Mouse (Mus musculus): Measurements from ENCODE around the gene Rrbp1. TPM values are rescaled to one million over a fixed set of nuclear protein-coding genes. Genes with fewer than 3 reads are reported as not detected.

Rrbp1 gene
- polyA plus RNA-seq, 1 experiment from 2014 or later: 31.4 TPM

- Histone ChIP-seq H3K9ac (ENCODE audit: low read length) (peak overlapping the region; percentile 77), H3K27ac (ENCODE audit: low read depth, low read length) (no peak overlapping the region), H3K36me3 (ENCODE audit: control insufficient read depth, insufficient read depth, low read length) (no peaks in the 10 kb centered on the region), H3K4me2 (peak overlapping the region; percentile 56), H3K27me3 (ENCODE audit: control insufficient read depth, insufficient read depth, low read length) (no peaks in the 10 kb centered on the region), H3K9me3 (ENCODE audit: control insufficient read depth, low read length) (no peaks in the 10 kb centered on the region), H3K4me1 (ENCODE audit: control insufficient read depth, insufficient read depth, low read length) (peaks cover 8% of the 10 kb centered on the region), H3K4me3 (ENCODE audit: low read depth, low read length) (peak overlapping the region; percentile 91)
- DNase-seq (ENCODE audit: low spot score, missing footprints): peak; percentile 93
- 4% methylated on average over 30 of the region's 30 CpGs for WGBS
- ATAC-seq (ENCODE audit: low FRiP score): no peak; the same call in none of the 2 replicates
Measured at GRCm38 (mm10) chr2:144009551-144010281, 1.3 kb downstream of the Rrbp1 start.

DNA sequence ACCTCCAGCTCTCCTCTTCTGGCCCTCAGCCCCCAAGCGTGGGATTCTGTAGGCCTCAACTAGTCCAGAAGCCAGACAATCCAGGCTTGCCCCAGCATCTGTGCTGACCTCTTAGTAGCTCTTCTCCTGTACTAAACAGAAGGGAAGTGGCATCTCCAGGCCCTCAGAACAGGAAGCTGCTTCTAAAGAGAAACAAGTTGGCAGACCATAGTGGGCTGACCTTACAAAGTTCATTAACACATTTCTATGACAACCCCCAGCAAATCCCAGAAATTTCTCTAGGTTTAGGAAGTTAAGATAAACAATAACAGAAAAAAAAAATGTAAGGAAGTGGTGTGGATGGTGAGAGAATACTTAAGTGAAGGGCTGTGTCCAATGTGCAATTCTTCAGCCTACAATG lies 2.0 kb downstream of the Rrbp1 start:
- no peak overlapping the region for H3K27ac ChIP-seq (ENCODE audit: low read depth, low read length)
- no peaks in the 10 kb centered on the region for H3K36me3 ChIP-seq (ENCODE audit: control insufficient read depth, insufficient read depth, low read length)
- no peak overlapping the region for H3K4me2 ChIP-seq
- ATAC-seq (ENCODE audit: low FRiP score): no peak
- no peak for DNase-seq (ENCODE audit: low spot score, missing footprints)
- no peak overlapping the region for H3K9ac ChIP-seq (ENCODE audit: low read length)
- no peak overlapping the region for H3K4me3 ChIP-seq (ENCODE audit: low read depth, low read length)
- H3K9me3 ChIP-seq (ENCODE audit: control insufficient read depth, low read length): no peaks in the 10 kb centered on the region
- no peaks in the 10 kb centered on the region for H3K27me3 ChIP-seq (ENCODE audit: control insufficient read depth, insufficient read depth, low read length)
- H3K4me1 ChIP-seq (ENCODE audit: control insufficient read depth, insufficient read depth, low read length): peaks cover 8% of the 10 kb centered on the region
- WGBS: 83% methylated on average over 1 of the region's 1 CpGs

DNA sequence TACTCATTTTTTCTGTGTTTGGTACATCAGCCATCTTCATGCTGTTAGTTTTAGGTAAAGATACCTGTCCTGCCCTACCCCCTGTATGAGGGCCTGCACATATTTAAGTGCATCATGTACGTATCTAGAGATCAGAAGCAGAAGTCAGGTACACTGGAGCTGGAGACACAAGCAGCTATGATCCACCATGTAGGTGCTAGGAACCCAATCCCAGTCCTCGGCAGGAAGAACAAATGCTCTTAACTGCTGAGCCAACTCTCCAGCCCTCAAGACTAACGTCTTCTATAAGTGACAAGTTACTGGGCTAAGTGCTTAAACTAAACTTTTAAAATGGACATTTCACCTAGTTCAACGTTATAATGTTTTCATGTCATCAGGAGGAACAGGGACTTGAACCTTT lies 3.9 kb downstream of the Rrbp1 start:
- WGBS: 90% methylated on average over 4 of the region's 4 CpGs
- peak; percentile 77 for DNase-seq (ENCODE audit: low spot score, missing footprints)
- no peaks in the 10 kb centered on the region for H3K9me3 ChIP-seq (ENCODE audit: control insufficient read depth, low read length)
- peaks cover 8% of the 10 kb centered on the region for H3K4me1 ChIP-seq (ENCODE audit: control insufficient read depth, insufficient read depth, low read length)
- no peak overlapping the region for H3K27ac ChIP-seq (ENCODE audit: low read depth, low read length)
- H3K27me3 ChIP-seq (ENCODE audit: control insufficient read depth, insufficient read depth, low read length): no peaks in the 10 kb centered on the region
- no peak for ATAC-seq (ENCODE audit: low FRiP score)
- H3K4me2 ChIP-seq: no peak overlapping the region
- H3K4me3 ChIP-seq (ENCODE audit: low read depth, low read length): no peak overlapping the region
- no peaks in the 10 kb centered on the region for H3K36me3 ChIP-seq (ENCODE audit: control insufficient read depth, insufficient read depth, low read length)
- no peak overlapping the region for H3K9ac ChIP-seq (ENCODE audit: low read length)

- WGBS: 90% methylated on average over 6 of the region's 6 CpGs
- Histone ChIP-seq H3K4me1 (ENCODE audit: control insufficient read depth, insufficient read depth, low read length) (peaks cover 8% of the 10 kb centered on the region), H3K4me2 (no peak overlapping the region), H3K9ac (ENCODE audit: low read length) (no peak overlapping the region; the same call in 1 of the 2 replicates), H3K27ac (ENCODE audit: low read depth, low read length) (no peak overlapping the region), H3K36me3 (ENCODE audit: control insufficient read depth, insufficient read depth, low read length) (no peaks in the 10 kb centered on the region), H3K9me3 (ENCODE audit: control insufficient read depth, low read length) (no peaks in the 10 kb centered on the region), H3K4me3 (ENCODE audit: low read depth, low read length) (no peak overlapping the region), H3K27me3 (ENCODE audit: control insufficient read depth, insufficient read depth, low read length) (no peaks in the 10 kb centered on the region)
- DNase-seq (ENCODE audit: low spot score, missing footprints): peak; percentile 51
- no peak for ATAC-seq (ENCODE audit: low FRiP score)
Measured at GRCm38 (mm10) chr2:144006686-144007085, 4.4 kb downstream of the Rrbp1 start.

DNA sequence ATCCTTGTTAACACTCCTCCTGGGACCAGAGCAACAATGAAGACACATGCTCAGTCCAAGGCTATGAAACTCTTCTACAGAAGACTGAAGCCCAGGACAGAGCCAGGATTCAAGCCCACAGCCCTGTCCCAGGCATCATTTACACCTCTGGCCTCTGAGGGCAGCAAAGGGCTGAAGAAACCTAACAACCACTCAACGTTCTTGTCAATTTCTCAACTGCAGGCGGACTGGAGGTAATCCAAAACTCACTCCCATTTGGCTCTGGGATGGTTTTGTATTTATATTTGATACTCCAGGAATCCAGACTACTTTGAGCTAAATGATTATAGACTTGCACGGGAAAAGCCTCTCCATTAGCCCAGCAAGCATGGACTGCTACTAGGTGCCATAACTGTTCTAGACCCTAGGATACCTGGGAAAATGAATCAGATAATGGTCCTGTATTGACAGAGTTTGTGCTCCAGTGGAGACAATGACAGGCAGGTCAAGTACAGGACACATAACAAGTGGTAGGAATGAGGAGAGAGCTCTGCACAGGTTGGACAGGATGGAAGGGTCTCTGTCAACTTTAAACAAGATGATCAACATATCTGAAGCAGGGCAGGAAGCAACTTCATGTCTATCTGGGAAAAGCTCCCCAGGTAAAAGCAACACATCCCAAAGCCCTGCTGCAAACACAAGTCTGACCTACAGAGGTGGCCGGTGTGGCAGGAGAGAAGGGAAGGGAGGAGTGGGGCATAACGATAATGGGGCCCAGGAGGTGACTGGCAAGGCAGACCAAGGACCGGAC lies 5.7 kb downstream of the Rrbp1 start:
- DNase-seq (ENCODE audit: low spot score, missing footprints) (peak; percentile 73), ATAC-seq (ENCODE audit: low FRiP score) (no peak)
- Histone ChIP-seq H3K9ac (ENCODE audit: low read length) (no peak overlapping the region), H3K4me2 (no peak overlapping the region), H3K4me1 (ENCODE audit: control insufficient read depth, insufficient read depth, low read length) (peaks cover 8% of the 10 kb centered on the region), H3K4me3 (ENCODE audit: low read depth, low read length) (no peak overlapping the region), H3K9me3 (ENCODE audit: control insufficient read depth, low read length) (no peaks in the 10 kb centered on the region), H3K27ac (ENCODE audit: low read depth, low read length) (no peak overlapping the region), H3K27me3 (ENCODE audit: control insufficient read depth, insufficient read depth, low read length) (no peaks in the 10 kb centered on the region), H3K36me3 (ENCODE audit: control insufficient read depth, insufficient read depth, low read length) (no peaks in the 10 kb centered on the region)
- 87% methylated on average over 6 of the region's 6 CpGs for WGBS

DNA sequence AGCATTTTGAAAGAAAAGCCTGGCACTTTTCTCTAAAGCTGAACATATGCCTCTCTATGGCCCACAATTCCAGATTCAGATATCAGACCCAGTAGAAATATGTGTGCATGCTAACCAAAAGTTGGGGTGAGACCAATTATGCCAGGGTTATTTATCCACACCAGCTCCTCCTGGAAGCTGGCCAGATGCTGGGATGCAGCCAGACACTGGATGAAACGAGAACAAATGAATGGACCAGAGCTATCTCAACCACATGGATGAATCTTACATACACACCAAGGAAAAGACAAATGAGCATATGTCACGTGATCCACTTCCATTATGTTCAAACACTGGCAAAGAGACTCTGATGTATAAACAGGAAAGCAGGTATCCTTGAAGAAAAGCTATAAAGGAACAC lies 7.5 kb downstream of the Rrbp1 start:
- ATAC-seq (ENCODE audit: low FRiP score) (no peak), DNase-seq (ENCODE audit: low spot score, missing footprints) (no peak)
- Histone ChIP-seq H3K27ac (ENCODE audit: low read depth, low read length) (no peak overlapping the region), H3K27me3 (ENCODE audit: control insufficient read depth, insufficient read depth, low read length) (no peaks in the 10 kb centered on the region), H3K9me3 (ENCODE audit: control insufficient read depth, low read length) (no peaks in the 10 kb centered on the region), H3K4me2 (no peak overlapping the region), H3K36me3 (ENCODE audit: control insufficient read depth, insufficient read depth, low read length) (no peaks in the 10 kb centered on the region), H3K9ac (ENCODE audit: low read length) (no peak overlapping the region), H3K4me3 (ENCODE audit: low read depth, low read length) (no peak overlapping the region), H3K4me1 (ENCODE audit: control insufficient read depth, insufficient read depth, low read length) (no peaks in the 10 kb centered on the region)
- WGBS: 86% methylated on average over 2 of the region's 2 CpGs

GRCm38 (mm10) chr2:144002229-144002984 lies 8.7 kb downstream of the Rrbp1 start:
- Histone ChIP-seq H3K4me1 (ENCODE audit: control insufficient read depth, insufficient read depth, low read length) (no peaks in the 10 kb centered on the region), H3K27me3 (ENCODE audit: control insufficient read depth, insufficient read depth, low read length) (no peaks in the 10 kb centered on the region), H3K36me3 (ENCODE audit: control insufficient read depth, insufficient read depth, low read length) (no peaks in the 10 kb centered on the region), H3K9ac (ENCODE audit: low read length) (no peak overlapping the region), H3K4me2 (no peak overlapping the region), H3K9me3 (ENCODE audit: control insufficient read depth, low read length) (no peaks in the 10 kb centered on the region), H3K27ac (ENCODE audit: low read depth, low read length) (no peak overlapping the region), H3K4me3 (ENCODE audit: low read depth, low read length) (no peak overlapping the region)
- DNase-seq (ENCODE audit: low spot score, missing footprints): peak; percentile 41
- no peak for ATAC-seq (ENCODE audit: low FRiP score)
- WGBS: 87% methylated on average over 5 of the region's 5 CpGs

GRCm38 (mm10) chr2:143992977-143993376 lies 18.1 kb downstream of the Rrbp1 start:
- DNase-seq (ENCODE audit: low spot score, missing footprints): no peak
- 81% methylated on average over 1 of the region's 1 CpGs for WGBS
- H3K4me3 ChIP-seq (ENCODE audit: low read depth, low read length): no peak overlapping the region
- H3K36me3 ChIP-seq (ENCODE audit: control insufficient read depth, insufficient read depth, low read length): no peaks in the 10 kb centered on the region
- no peaks in the 10 kb centered on the region for H3K9me3 ChIP-seq (ENCODE audit: control insufficient read depth, low read length)
- no peak overlapping the region for H3K27ac ChIP-seq (ENCODE audit: low read depth, low read length)
- H3K4me2 ChIP-seq: no peak overlapping the region
- no peaks in the 10 kb centered on the region for H3K27me3 ChIP-seq (ENCODE audit: control insufficient read depth, insufficient read depth, low read length)
- no peak for ATAC-seq (ENCODE audit: low FRiP score)
- no peaks in the 10 kb centered on the region for H3K4me1 ChIP-seq (ENCODE audit: control insufficient read depth, insufficient read depth, low read length)
- H3K9ac ChIP-seq (ENCODE audit: low read length): no peak overlapping the region

Data from midbrain, embryonic 11.5 days (tissue).